Mouse (Mus musculus) cerebellum, adult 8-10 months (tissue): ENCODE data around the gene Cnpy4.

Experiments used
- DNase-seq: peaks from one replicate; pipeline ENCODE4 v3.0.0; 2022

Gene Cnpy4

GRCm38 (mm10) chr5:138186950-138187638 is at the start of gene Cnpy4, which contains the start of gene Taf6:
Gene Cnpy4, plus strand, starts transcription at chr5:138187485.
Gene Taf6, minus strand, starts transcription at chr5:138187451.
- DNase-seq: peak; percentile 87

DNA sequence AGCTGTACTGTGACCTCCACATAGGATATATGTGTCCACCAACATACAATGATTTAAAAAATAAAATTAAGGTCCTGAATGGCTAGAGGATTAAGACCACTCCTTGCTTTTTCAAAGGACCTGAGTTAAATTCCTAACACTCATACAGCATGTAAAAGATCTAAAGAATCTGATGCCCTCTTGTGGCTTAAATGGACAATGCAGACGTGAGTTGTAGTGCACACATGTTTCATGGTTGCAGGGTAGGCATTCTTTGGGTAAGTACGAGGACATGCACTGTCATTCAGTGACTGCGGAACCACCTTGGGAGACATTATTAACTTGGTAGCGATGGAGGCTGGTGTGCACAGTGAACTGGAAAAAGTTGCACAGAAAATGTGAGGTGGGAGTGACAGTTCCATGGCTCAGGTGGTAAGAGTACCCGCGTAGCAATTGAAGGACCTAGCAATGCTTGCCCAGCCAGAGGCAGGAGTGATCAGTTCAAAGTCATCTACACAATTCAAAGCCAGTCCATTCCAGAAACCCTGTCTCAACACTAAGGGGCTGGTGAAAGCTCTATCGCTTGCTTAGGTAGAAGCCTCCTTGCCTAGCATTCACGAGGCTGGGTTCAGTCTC is 49.2 kb upstream of the Cnpy4 start:
- no peak for DNase-seq

- DNase-seq: no peak
Measured at GRCm38 (mm10) chr5:138138585-138138984, 48.7 kb upstream of the Cnpy4 start.

DNA sequence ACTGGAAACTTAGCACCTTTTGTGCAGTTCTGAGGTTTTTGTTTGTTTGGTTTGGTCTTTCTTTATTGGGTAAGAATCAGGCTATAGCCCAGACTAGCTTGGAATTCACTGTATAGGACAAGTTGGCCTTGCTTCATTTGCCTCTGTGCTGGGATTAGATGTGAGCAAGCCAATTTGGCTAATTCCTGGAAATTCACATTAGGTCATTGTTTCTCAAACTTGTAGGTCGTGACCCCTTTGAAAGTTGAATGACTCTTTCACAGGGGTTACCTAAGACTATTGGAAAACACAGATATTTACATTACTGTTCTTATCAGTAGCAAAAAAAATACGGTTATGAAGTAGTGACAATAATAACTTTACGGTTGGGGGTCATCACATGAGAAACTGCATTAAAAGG is 32.9 kb upstream of the Cnpy4 start:
- no peak for DNase-seq

DNA sequence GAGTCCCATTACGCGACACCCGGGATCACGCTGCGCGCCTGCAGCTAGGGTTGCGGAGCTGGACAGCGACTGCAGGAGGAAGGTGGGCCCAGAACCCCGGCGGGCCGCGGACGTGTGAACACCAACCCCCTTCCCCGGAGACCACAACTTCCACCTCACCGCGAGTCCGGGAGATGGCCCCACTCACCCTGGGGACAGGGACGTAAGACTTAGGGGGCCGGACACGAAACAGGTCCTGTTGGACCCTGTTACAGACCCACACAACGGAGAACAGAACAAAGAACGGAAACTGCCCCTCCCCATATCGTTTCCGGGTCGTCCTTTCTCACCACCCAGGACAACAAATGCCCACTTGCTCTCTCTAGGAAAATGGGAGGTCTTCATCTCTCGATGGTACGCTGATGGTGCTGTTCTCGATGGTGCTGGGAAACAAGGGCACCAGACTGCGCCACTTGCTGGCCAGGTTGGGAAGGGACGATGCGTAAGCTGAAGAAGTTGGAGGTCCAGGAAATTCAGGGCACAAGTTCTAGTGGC is 31.8 kb upstream of the Cnpy4 start, which contains the start of gene Zfp113:
Gene Zfp113, minus strand, starts transcription at position 302 of the 534 bp plus-strand sequence.
- peak; percentile 87 for DNase-seq

- DNase-seq: no peak
Measured at GRCm38 (mm10) chr5:138160224-138160762, 27.0 kb upstream of the Cnpy4 start.

GRCm38 (mm10) chr5:138160842-138161665 is 26.2 kb upstream of the Cnpy4 start, which contains the start of gene Cops6:
Gene Cops6, plus strand, starts transcription at chr5:138161071.
- DNase-seq: peak; percentile 92

GRCm38 (mm10) chr5:138163046-138163445 is 24.2 kb upstream of the Cnpy4 start:
- no peak for DNase-seq

DNA sequence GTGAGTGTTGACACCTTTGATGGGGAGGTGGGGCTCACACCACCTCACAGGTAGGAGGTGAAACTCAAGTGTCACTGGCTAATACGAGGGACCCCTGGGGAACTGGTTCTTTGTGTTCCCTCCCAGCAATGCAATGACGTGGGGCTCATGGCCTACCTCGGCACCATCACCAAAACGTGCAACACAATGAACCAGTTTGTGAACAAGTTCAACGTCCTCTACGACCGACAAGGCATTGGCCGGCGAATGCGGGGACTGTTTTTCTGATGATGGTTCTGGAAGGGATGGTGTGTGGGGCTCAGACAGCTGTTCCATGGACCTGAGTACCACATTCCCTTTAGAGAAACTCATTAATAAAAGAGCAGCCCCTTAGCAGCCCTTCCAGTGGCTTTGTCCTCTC is 23.7 kb upstream of the Cnpy4 start:
- DNase-seq: no peak

- DNase-seq: no peak
Measured at GRCm38 (mm10) chr5:138165594-138165993, 21.7 kb upstream of the Cnpy4 start.

GRCm38 (mm10) chr5:138170936-138171561 is 16.2 kb upstream of the Cnpy4 start:
- peak; percentile 97 for DNase-seq

GRCm38 (mm10) chr5:138171695-138172491 is 15.4 kb upstream of the Cnpy4 start, which contains the start of the genes Ap4m1 and Mcm7:
Gene Ap4m1, plus strand, starts transcription at chr5:138172002.
Gene Mcm7, minus strand, starts transcription at chr5:138172422.
- peak; percentile 99 for DNase-seq

- DNase-seq: no peak
Measured at GRCm38 (mm10) chr5:138173217-138173616, 14.1 kb upstream of the Cnpy4 start.

GRCm38 (mm10) chr5:138187661-138188306 is 499 bp downstream of the Cnpy4 start:
- DNase-seq: peak; percentile 74

GRCm38 (mm10) chr5:138193771-138194727 is 6.8 kb downstream of the Cnpy4 start, which contains the start of gene Mblac1:
Gene Mblac1, plus strand, starts transcription at chr5:138194314.
- peak; percentile 93 for DNase-seq

- no peak for DNase-seq
Measured at GRCm38 (mm10) chr5:138194755-138195345, 7.6 kb downstream of the Cnpy4 start.

- DNase-seq: no peak
Measured at GRCm38 (mm10) chr5:138195463-138195862, 8.2 kb downstream of the Cnpy4 start.

GRCm38 (mm10) chr5:138199576-138199975 is 12.3 kb downstream of the Cnpy4 start:
- no peak for DNase-seq

DNA sequence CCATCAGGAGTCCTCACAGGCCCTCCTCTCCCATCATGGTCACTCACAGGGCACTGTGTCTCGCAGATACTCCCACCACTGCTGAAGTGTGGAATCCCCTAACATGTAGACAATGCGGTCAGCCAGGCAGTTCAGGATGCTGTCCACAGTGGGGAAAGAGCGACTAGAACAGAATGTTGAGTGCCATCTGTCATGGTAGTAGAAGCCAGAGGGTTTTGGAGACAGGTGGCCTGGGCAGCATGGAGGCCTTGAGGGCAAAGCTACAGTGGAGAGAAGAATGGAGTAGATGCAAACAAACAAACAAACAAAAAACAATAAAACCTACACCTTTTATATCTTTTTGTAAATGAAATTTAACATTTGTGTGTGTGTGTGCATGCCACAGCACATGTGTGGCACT is 14.8 kb downstream of the Cnpy4 start:
- no peak for DNase-seq
